Mouse (Mus musculus) CH12.LX (cell line): Measurements from ENCODE around the gene Klhdc10. TPM values are rescaled to one million over a fixed set of nuclear protein-coding genes. Genes with fewer than 3 reads are reported as not detected.

Source experiments
- DNase-seq: peaks from one replicate; pipeline ENCODE4 v3.0.0-alpha.2; 2013; ENCODE audit errors: extremely low read depth
- H3K27ac ChIP-seq: 2 replicates; pipeline ENCODE4 v1.5.1; 2012; ENCODE audit warnings: low read depth, mild to moderate bottlenecking, control low read depth, moderate library complexity; ENCODE audit not compliant: insufficient read depth
- H3K27me3 ChIP-seq: replicated peaks from 2 replicates; pipeline ENCODE3; 2012; ENCODE audit warnings: inconsistent platforms
- H3K36me3 ChIP-seq, 2 experiments: replicated peaks in 1 of 2; 2 replicates each; pipeline versions ENCODE3 to v1.6.1; 2012; ENCODE audit warnings: inconsistent platforms in 1 of 2, low read length in 1 of 2, mild to moderate bottlenecking in 1 of 2, mixed read lengths in 1 of 2, moderate library complexity in 1 of 2; ENCODE audit not compliant: control insufficient read depth in 1 of 2, insufficient read depth in 1 of 2
- H3K4me1 ChIP-seq, 2 experiments: 2 replicates each; pipeline ENCODE4 v1.6.1; 2012; ENCODE audit warnings: inconsistent platforms in 1 of 2, moderate library complexity in 1 of 2; ENCODE audit not compliant: insufficient read depth in 2 of 2, control insufficient read depth in 1 of 2
- H3K4me2 ChIP-seq: 2 replicates; pipeline ENCODE4 v1.6.1; 2012; ENCODE audit warnings: low read depth, mild to moderate bottlenecking, control low read depth; ENCODE audit not compliant: poor library complexity, insufficient read depth, severe bottlenecking
- H3K4me3 ChIP-seq, 3 experiments: fragments of 150-350 bp in 1 of 3; sonication (generic) in 1 of 3; replicated peaks in 1 of 3; 2 replicates each; pipeline versions ENCODE3 to v1.5.1; 2011 to 2012; ENCODE audit warnings: low read depth in 2 of 3, low read length in 2 of 3, mild to moderate bottlenecking in 2 of 3, moderate library complexity in 2 of 3, control low read depth in 1 of 3, improper control_type of control experiment in 1 of 3, inconsistent platforms in 1 of 3, mixed read lengths in 1 of 3; ENCODE audit not compliant: poor library complexity in 1 of 3
- H3K79me2 ChIP-seq: replicated peaks from 2 replicates; pipeline ENCODE4 v1.6.1; 2012; ENCODE audit warnings: mild to moderate bottlenecking, moderate library complexity; ENCODE audit not compliant: control insufficient read depth, poor library complexity, insufficient read depth, severe bottlenecking; ENCODE audit errors: extremely low read depth
- H3K9ac ChIP-seq: 2 replicates; pipeline ENCODE4 v1.6.1; 2012; ENCODE audit warnings: low read depth, mild to moderate bottlenecking, control low read depth, moderate library complexity; ENCODE audit not compliant: insufficient read depth
- H3K9me3 ChIP-seq: replicated peaks from 2 replicates; pipeline ENCODE3; 2012; ENCODE audit warnings: low read length, inconsistent platforms, mixed read lengths
- BHLHE40 ChIP-seq: IDR thresholded peaks from 2 replicates; pipeline ENCODE4 v1.6.1; 2011; ENCODE audit warnings: mild to moderate bottlenecking, low read depth, low read length, improper control_type of control experiment
- CHD1 ChIP-seq: IDR thresholded peaks from 2 replicates; pipeline ENCODE4 v1.6.1; 2012; ENCODE audit warnings: low read depth, low read length, improper control_type of control experiment, inconsistent platforms
- CHD2 ChIP-seq: IDR thresholded peaks from 2 replicates; pipeline ENCODE4 v1.6.1; 2011; ENCODE audit warnings: low read length, improper control_type of control experiment
- CTCF ChIP-seq, 2 experiments: IDR thresholded peaks in 1 of 2; conservative IDR thresholded peaks in 1 of 2; 2 replicates each; pipeline ENCODE4 v1.5.1; 2011 to 2012; ENCODE audit warnings: low read depth in 2 of 2, low read length in 2 of 2, improper control_type of control experiment in 1 of 2, inconsistent platforms in 1 of 2, mild to moderate bottlenecking in 1 of 2, moderate library complexity in 1 of 2
- EP300 ChIP-seq: IDR thresholded peaks from 2 replicates; pipeline ENCODE4 v1.6.1; 2011; ENCODE audit warnings: low read length, improper control_type of control experiment
- ETS1 ChIP-seq: conservative IDR thresholded peaks from 2 replicates; pipeline ENCODE4 v1.6.1; 2012; ENCODE audit warnings: low read depth, mild to moderate bottlenecking, inconsistent platforms, low read length, improper control_type of control experiment, moderate library complexity
- GABPA ChIP-seq: IDR thresholded peaks from 2 replicates; pipeline ENCODE4 v1.6.1; 2012; ENCODE audit warnings: low read depth, low read length, improper control_type of control experiment, inconsistent platforms; ENCODE audit not compliant: insufficient replicate concordance
- HCFC1 ChIP-seq: IDR thresholded peaks from 2 replicates; pipeline ENCODE4 v1.6.1; 2012; ENCODE audit warnings: low read depth, mild to moderate bottlenecking, inconsistent platforms, low read length, improper control_type of control experiment
- IRF4 ChIP-seq: IDR thresholded peaks from 2 replicates; pipeline ENCODE4 v1.6.1; 2014; ENCODE audit warnings: low read depth, mild to moderate bottlenecking, inconsistent platforms, low read length, improper control_type of control experiment
- JUN ChIP-seq: IDR thresholded peaks from 2 replicates; pipeline ENCODE4 v1.6.1; 2011; ENCODE audit warnings: low read depth, mild to moderate bottlenecking, low read length, improper control_type of control experiment, moderate library complexity; ENCODE audit not compliant: insufficient read depth
- KAT2A ChIP-seq: IDR thresholded peaks from 2 replicates; pipeline ENCODE4 v1.6.1; 2012; ENCODE audit warnings: low read length, improper control_type of control experiment, inconsistent platforms; ENCODE audit not compliant: insufficient replicate concordance
- MAZ ChIP-seq: IDR thresholded peaks from 2 replicates; pipeline ENCODE4 v1.6.1; 2012; ENCODE audit warnings: low read depth, mild to moderate bottlenecking, inconsistent platforms, low read length, improper control_type of control experiment, moderate library complexity
- MYC ChIP-seq: IDR thresholded peaks from 2 replicates; pipeline ENCODE4 v1.6.1; 2011; ENCODE audit warnings: low read depth, mild to moderate bottlenecking, improper control_type of control experiment, low read length
- NELFE ChIP-seq: IDR thresholded peaks from 2 replicates; pipeline ENCODE4 v1.6.1; 2011; ENCODE audit warnings: low read depth, low read length, improper control_type of control experiment
- NRF1 ChIP-seq: IDR thresholded peaks from 2 replicates; pipeline ENCODE4 v1.6.1; 2014; ENCODE audit warnings: low read depth, mild to moderate bottlenecking, inconsistent platforms, low read length, improper control_type of control experiment, moderate library complexity
- PAX5 ChIP-seq: IDR thresholded peaks from 2 replicates; pipeline ENCODE4 v1.6.1; 2012; ENCODE audit warnings: low read length, inconsistent platforms, mixed read lengths
- POLR2A ChIP-seq: IDR thresholded peaks from 2 replicates; pipeline ENCODE4 v1.6.1; 2011; ENCODE audit warnings: low read depth, mild to moderate bottlenecking, improper control_type of control experiment, low read length
- POLR2AphosphoS2 ChIP-seq: IDR thresholded peaks from 2 replicates; pipeline ENCODE4 v1.6.1; 2011; ENCODE audit warnings: low read depth, low read length, improper control_type of control experiment
- RAD21 ChIP-seq: IDR thresholded peaks from 2 replicates; pipeline ENCODE4 v1.6.1; 2011; ENCODE audit warnings: low read depth, mild to moderate bottlenecking, low read length, improper control_type of control experiment, moderate library complexity
- SIN3A ChIP-seq: IDR thresholded peaks from 2 replicates; pipeline ENCODE4 v1.6.1; 2012; ENCODE audit warnings: low read length, improper control_type of control experiment, inconsistent platforms
- SMC3 ChIP-seq: IDR thresholded peaks from 2 replicates; pipeline ENCODE4 v1.6.1; 2011; ENCODE audit warnings: low read depth, low read length, improper control_type of control experiment
- TBP ChIP-seq: conservative IDR thresholded peaks from 2 replicates; pipeline ENCODE4 v1.6.1; 2011; ENCODE audit warnings: low read depth, low read length, improper control_type of control experiment
- TCF12 ChIP-seq: IDR thresholded peaks from 2 replicates; pipeline ENCODE4 v1.6.1; 2014; ENCODE audit warnings: low read depth, mild to moderate bottlenecking, inconsistent platforms, low read length, improper control_type of control experiment
- UBTF ChIP-seq: IDR thresholded peaks from 2 replicates; pipeline ENCODE4 v1.6.1; 2012; ENCODE audit warnings: low read depth, mild to moderate bottlenecking, inconsistent platforms, low read length, improper control_type of control experiment, moderate library complexity
- USF1 ChIP-seq: IDR thresholded peaks from 2 replicates; pipeline ENCODE4 v1.6.1; 2014; ENCODE audit warnings: low read depth, mild to moderate bottlenecking, inconsistent platforms, low read length, improper control_type of control experiment
- USF2 ChIP-seq: conservative IDR thresholded peaks from 2 replicates; pipeline ENCODE4 v1.6.1; 2011; ENCODE audit warnings: low read depth, low read length, improper control_type of control experiment
- ZC3H11A ChIP-seq: IDR thresholded peaks from 2 replicates; pipeline ENCODE4 v1.6.1; 2012; ENCODE audit warnings: low read depth, mild to moderate bottlenecking, inconsistent platforms, low read length, improper control_type of control experiment
- ZNF384 ChIP-seq: IDR thresholded peaks from 2 replicates; pipeline ENCODE4 v1.6.1; 2012; ENCODE audit warnings: low read depth, low read length, improper control_type of control experiment, inconsistent platforms
- dilution Hi-C: fragments of 300-500 bp; cut with MboI; formaldehyde crosslinking; loops from 2 replicates; pipeline ENCODE4 v1.14.3; 2020; ENCODE audit warnings: low sequenced_read_pairs; ENCODE audit not compliant: extremely low pct_unique_long_range_greater_than_20kb, extremely low pct_ligation_motif_present
- in situ Hi-C: fragments of 300-500 bp; cut with MboI; formaldehyde crosslinking; loops from 3 replicates; pipeline ENCODE4 v1.14.3; 2019; ENCODE audit warnings: low sequenced_read_pairs, low pct_ligation_motif_present, low pct_unique_long_range_greater_than_20kb, mixed read lengths
- polyA plus RNA-seq: library from polyadenylated mRNA; unstranded; fragments of >175 nt; gene quantifications from 2 replicates; pipeline ENCODE4 v1.2.1, GENCODE M21; 2012; ENCODE audit warnings: low read depth; ENCODE audit not compliant: insufficient read length
- total RNA-seq, 2 experiments: library from RNA; depleted of rRNA; stranded (reverse); fragments of 300-350 nt in 1 of 2; fragments of >200 nt in 1 of 2; gene quantifications; 2 replicates each; pipeline ENCODE4 v1.2.3; 2012 to 2014

Klhdc10 gene
- total and polyA plus RNA-seq, 3 experiments, result 22.1 to 30.6 (median 29.6) TPM

DNA sequence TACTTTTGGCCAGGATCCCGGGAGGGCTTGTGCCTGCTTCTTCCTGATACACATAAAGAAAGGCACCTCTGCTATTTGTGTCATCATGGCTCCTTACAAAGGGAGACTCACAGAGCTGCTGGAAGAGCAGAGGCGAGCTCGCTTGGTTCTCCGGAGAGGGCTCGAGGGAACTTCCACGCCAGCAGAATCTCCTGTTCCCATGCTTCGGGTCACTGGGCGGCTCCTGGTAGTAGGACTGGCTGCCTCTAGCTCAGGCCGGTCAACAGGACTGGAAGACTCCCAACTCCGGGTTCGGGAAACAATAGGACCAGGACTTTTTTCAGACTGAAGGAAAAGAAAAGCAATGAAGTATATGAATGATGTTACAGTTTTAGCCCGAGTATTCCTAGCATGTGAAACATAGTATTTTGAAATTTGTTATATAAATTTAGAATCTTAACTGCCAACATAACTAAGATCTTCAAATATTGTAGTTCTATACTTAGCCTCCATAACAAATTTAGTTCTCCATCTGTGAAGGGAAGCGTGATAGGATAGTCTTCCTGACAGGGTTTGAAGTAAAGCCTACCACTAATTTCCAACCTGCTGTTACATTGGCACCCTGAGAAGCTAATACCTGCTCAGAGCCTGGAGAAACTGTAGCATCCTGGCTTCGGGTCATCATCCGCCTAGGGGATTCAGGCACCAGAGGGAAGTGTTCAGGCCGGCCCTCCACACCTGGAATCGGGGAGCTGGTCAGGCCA lies 28.9 kb upstream of the Klhdc10 start:
- Histone ChIP-seq H3K4me3 (no peak overlapping the region), H3K9me3 (no peaks in the 10 kb centered on the region), H3K27me3 (no peaks in the 10 kb centered on the region), H3K4me2 (no peak overlapping the region), H3K4me1 (no peaks in the 10 kb centered on the region), H3K79me2 (no peaks in the 10 kb centered on the region), H3K36me3 (peaks cover 74 to 97% of the 10 kb centered on the region in 2 experiments), H3K9ac (no peak overlapping the region), H3K27ac (no peak overlapping the region)
- no peak for DNase-seq
- dilution Hi-C loops (no loop called here), in situ Hi-C loops (no loop called here)
- TF ChIP-seq ZNF384, result no peak
- no peak for TF ChIP-seq TCF12
- TF ChIP-seq CHD1, result no peak
- no peak for TF ChIP-seq PAX5
- no peak for TF ChIP-seq POLR2AphosphoS2
- TF ChIP-seq RAD21, result no peak
- no peak for TF ChIP-seq IRF4
- no peak for TF ChIP-seq USF2
- no peak for TF ChIP-seq CTCF (conservative IDR thresholded peaks at IDR 0.05 in 1 of 2, IDR thresholded peaks at IDR 0.05 in 1 of 2; ENCODE audit: low read depth in 2 of 2, low read length in 2 of 2)
- TF ChIP-seq USF1, result no peak
- no peak for TF ChIP-seq BHLHE40
- no peak for TF ChIP-seq JUN
- no peak for TF ChIP-seq ZC3H11A
- TF ChIP-seq SIN3A, result no peak
- TF ChIP-seq SMC3, result no peak
- no peak for TF ChIP-seq MYC
- TF ChIP-seq CHD2, result no peak
- no peak for TF ChIP-seq NRF1
- no peak for TF ChIP-seq HCFC1
- TF ChIP-seq TBP, result no peak

DNA sequence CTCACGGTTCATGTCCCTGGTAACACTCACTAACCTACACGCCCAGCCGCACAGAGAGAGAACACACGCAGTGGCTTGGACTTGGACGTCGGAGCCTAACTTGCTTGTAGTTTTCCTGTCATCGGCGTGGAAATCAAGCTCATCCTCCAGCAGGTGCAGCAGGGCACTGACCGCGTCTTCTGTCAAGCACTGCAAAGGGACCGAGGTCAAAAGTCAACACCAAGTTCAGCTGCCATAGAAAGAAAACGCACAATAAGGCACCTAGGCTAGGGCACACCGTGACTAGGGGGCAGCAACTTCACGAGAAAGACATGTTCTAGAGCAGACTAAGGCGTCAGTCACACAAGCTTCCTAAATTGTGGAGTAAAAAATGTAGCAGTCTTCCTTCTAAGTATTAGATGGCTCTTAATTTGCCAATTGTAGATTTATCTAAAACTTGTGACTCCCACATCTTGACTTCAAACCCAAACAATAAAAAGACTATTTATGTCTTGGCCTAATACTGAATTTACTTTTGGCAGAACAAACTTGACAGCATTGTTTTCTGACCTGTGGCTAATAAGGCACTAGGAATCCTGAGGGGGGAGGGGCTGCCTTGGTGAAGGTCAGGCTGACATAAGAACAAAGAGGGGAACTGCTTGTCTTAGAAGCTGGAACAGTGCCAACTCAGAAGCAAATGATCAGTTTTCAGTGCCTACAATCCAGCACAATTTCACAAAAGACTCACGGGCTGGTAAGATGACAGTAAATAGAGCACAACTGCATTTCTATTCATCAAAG lies 26.7 kb upstream of the Klhdc10 start:
- no peaks in the 10 kb centered on the region for H3K9me3 ChIP-seq
- no peak overlapping the region for H3K27ac ChIP-seq
- no peaks in the 10 kb centered on the region for H3K79me2 ChIP-seq
- no peaks in the 10 kb centered on the region for H3K27me3 ChIP-seq
- H3K4me3 ChIP-seq, result no peak overlapping the region
- no peak overlapping the region for H3K9ac ChIP-seq
- H3K36me3 ChIP-seq, result peaks cover 61 to 95% of the 10 kb centered on the region in 2 experiments
- H3K4me1 ChIP-seq, result no peaks in the 10 kb centered on the region
- in situ Hi-C loops, result no loop called here
- TF ChIP-seq GABPA (no peak), EP300 (no peak), BHLHE40 (no peak), ETS1 (no peak), NELFE (no peak), TCF12 (no peak), KAT2A (no peak), JUN (no peak), NRF1 (no peak), POLR2A (no peak), USF1 (no peak), UBTF (no peak), ZNF384 (no peak), MYC (no peak), MAZ (no peak)
- H3K4me2 ChIP-seq, result no peak overlapping the region
- DNase-seq, result no peak
- dilution Hi-C loops, result no loop called here
